ENCODE assay signal across 8 mouse cellular contexts in the genomic region with DNA sequence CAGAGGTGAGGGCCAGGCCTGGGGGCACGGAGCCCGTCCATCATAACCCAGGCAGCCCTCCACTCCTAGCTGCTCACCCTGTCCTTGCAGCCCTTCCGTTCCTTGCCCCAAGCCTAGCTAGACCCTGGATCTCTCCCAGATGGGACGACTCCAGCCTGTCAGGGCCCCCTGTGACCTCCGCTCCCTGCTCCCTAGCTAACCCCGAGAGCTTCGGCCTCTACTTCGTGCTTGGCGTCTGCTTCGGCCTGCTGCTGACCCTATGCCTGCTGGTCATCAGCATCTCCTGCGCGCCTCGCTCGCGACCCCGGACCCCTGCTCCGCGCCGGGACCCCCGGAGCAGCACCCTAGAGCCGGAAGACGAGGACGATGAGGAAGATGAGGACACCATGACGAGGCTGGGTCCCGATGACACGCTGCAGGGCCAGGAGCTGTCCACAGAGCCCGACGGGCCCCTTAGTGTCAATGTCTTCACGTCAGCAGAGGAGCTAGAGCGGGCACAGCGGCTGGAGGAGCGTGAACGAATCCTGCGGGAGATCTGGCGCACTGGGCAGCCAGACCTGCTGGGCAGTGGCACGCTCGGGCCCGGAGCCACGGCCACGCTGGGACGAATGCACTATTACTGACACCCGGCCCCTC. TPM values are rescaled to one million over a fixed set of nuclear protein-coding genes. Genes with fewer than 3 reads are reported as not detected.
DNase-seq lines count a peak whose midpoint lies in the region; ATAC-seq and TF ChIP-seq lines count a peak whose summit lies in the region.

No protein-coding gene starts in this region.

- no peak; the same call in 1 of the 2 replicates for ATAC-seq in embryonic facial prominence, embryonic 14.5 days (ENCODE audit: low read depth)
- ATAC-seq in intestine, embryonic 14.5 days (replicated peaks; ENCODE audit: low FRiP score, low TSS enrichment, low read depth) = no peak
- ATAC-seq in lung, postnatal 0 days = peak; percentile 0; the same call in 1 of the 2 replicates

- TF ChIP-seq EP300 in lung, postnatal 0 days (IDR thresholded peaks at IDR 0.05) = no peak

- H3K4me1 ChIP-seq in embryonic facial prominence, embryonic 14.5 days (ENCODE audit: control insufficient read depth, insufficient read depth, low read length) = peaks cover 31% of the 10 kb centered on the region
- peaks cover 33% of the 10 kb centered on the region for H3K4me1 ChIP-seq in intestine, embryonic 14.5 days (replicated peaks; ENCODE audit: control insufficient read depth, insufficient read depth, low read length)
- H3K4me1 ChIP-seq in lung, postnatal 0 days (ENCODE audit: insufficient read depth, low read depth, low read length) = peaks cover 22% of the 10 kb centered on the region; the same call in 1 of the 2 replicates

- no peaks in the 10 kb centered on the region for H3K9me3 ChIP-seq in embryonic facial prominence, embryonic 14.5 days (ENCODE audit: control insufficient read depth, low read length)
- H3K9me3 ChIP-seq in intestine, embryonic 14.5 days (ENCODE audit: control insufficient read depth, low read length) = no peaks in the 10 kb centered on the region
- no peaks in the 10 kb centered on the region for H3K9me3 ChIP-seq in lung, postnatal 0 days (ENCODE audit: low read length)

- peak overlapping the region; percentile 74 for H3K9ac ChIP-seq in embryonic facial prominence, embryonic 14.5 days (ENCODE audit: low read depth, low read length)
- peak overlapping the region; percentile 59 for H3K9ac ChIP-seq in intestine, embryonic 14.5 days (ENCODE audit: low read length)
- peak overlapping the region; percentile 67 for H3K9ac ChIP-seq in lung, postnatal 0 days (replicated peaks; ENCODE audit: low read depth)

- peak overlapping the region; percentile 89 for H3K4me3 ChIP-seq in gastrocnemius, adult 2 months
- H3K4me3 ChIP-seq in embryonic facial prominence, embryonic 14.5 days (ENCODE audit: low read depth, low read length) = peak overlapping the region; percentile 68
- H3K4me3 ChIP-seq in intestine, embryonic 14.5 days (ENCODE audit: low read depth, low read length) = peak overlapping the region; percentile 54
- H3K4me3 ChIP-seq in lung, postnatal 0 days (ENCODE audit: low read depth, low read length) = peak overlapping the region; percentile 57

- peak; percentile 49 for DNase-seq in gastrocnemius, adult 2 months
- DNase-seq in gastrocnemius, postnatal 14 days = no peak
- DNase-seq in embryonic facial prominence, embryonic 14.5 days (ENCODE audit: low spot score) = no peak
- no peak for DNase-seq in intestine, embryonic 14.5 days (ENCODE audit: low spot score)
- peak; percentile 24 for DNase-seq in lung, postnatal 0 days (ENCODE audit: low spot score)
- DNase-seq in right cerebral cortex, postnatal 14 days = no peak
- DNase-seq in B cell, adult 2 months = no peak
- no peak for DNase-seq in frontal cortex, postnatal 10 days (ENCODE audit: low spot score in 2 of 2)

- H3K27me3 ChIP-seq in embryonic facial prominence, embryonic 14.5 days (replicated peaks; ENCODE audit: control insufficient read depth, insufficient read depth, low read length) = no peaks in the 10 kb centered on the region
- no peaks in the 10 kb centered on the region for H3K27me3 ChIP-seq in intestine, embryonic 14.5 days (replicated peaks; ENCODE audit: control insufficient read depth, insufficient read depth, low read length)
- no peaks in the 10 kb centered on the region for H3K27me3 ChIP-seq in lung, postnatal 0 days (replicated peaks; ENCODE audit: insufficient read depth, low read length)

- intact Hi-C loops in gastrocnemius, adult 2 months (cut with DNase I) = no loop called here
- intact Hi-C loops in gastrocnemius, postnatal 14 days (cut with DNase I; ENCODE audit: low total_unique reads) = no loop called here

- H3K4me2 ChIP-seq in embryonic facial prominence, embryonic 14.5 days (ENCODE audit: low read depth, low read length) = peak overlapping the region; percentile 84
- peak overlapping the region; percentile 91 for H3K4me2 ChIP-seq in intestine, embryonic 14.5 days (ENCODE audit: low read length)
- H3K4me2 ChIP-seq in lung, postnatal 0 days (replicated peaks; ENCODE audit: low read depth, low read length) = peak overlapping the region; percentile 78

- 14% methylated on average over 32 of the region's 42 CpGs for WGBS in embryonic facial prominence, embryonic 14.5 days
- WGBS in intestine, embryonic 14.5 days = 20% methylated on average over 42 of the region's 42 CpGs
- 17% methylated on average over 42 of the region's 42 CpGs for WGBS in lung, postnatal 0 days

- H3K36me3 ChIP-seq in embryonic facial prominence, embryonic 14.5 days (ENCODE audit: control insufficient read depth, insufficient read depth, low read length) = peaks cover 22% of the 10 kb centered on the region
- H3K36me3 ChIP-seq in intestine, embryonic 14.5 days (ENCODE audit: control insufficient read depth, insufficient read depth, low read length) = peaks cover 16% of the 10 kb centered on the region
- H3K36me3 ChIP-seq in lung, postnatal 0 days (ENCODE audit: insufficient read depth, low read length) = 0 out of 2 replicates have a peak, but pooled peaks cover 6% of the 10 kb centered on the region

- TF ChIP-seq CTCF in gastrocnemius, adult 2 months (IDR thresholded peaks at IDR 0.05) = no peak
- TF ChIP-seq CTCF in lung, postnatal 0 days (IDR thresholded peaks at IDR 0.05) = no peak

- peak overlapping the region; percentile 92 for H3K27ac ChIP-seq in gastrocnemius, adult 2 months
- peak overlapping the region; percentile 89 for H3K27ac ChIP-seq in embryonic facial prominence, embryonic 14.5 days (replicated peaks; ENCODE audit: low read depth, low read length)
- H3K27ac ChIP-seq in intestine, embryonic 14.5 days (ENCODE audit: low read depth) = peak overlapping the region; percentile 90
- H3K27ac ChIP-seq in lung, postnatal 0 days (ENCODE audit: low read length) = peak overlapping the region; percentile 93

RNA-seq across cellular contexts. Expression of gene Eva1b, which starts 1.6 kb away (rescaled TPM):
- 1 to 10 TPM; 2.9 to 4.4 TPM for total RNA-seq in gastrocnemius, adult 2 months (2021)
- total RNA-seq in gastrocnemius, postnatal 14 days (2021) = 10 to 100 TPM; 16.2 to 16.6 TPM
- polyA plus RNA-seq in embryonic facial prominence, embryonic 14.5 days (2014; fragmentation: Nextera tagmentation; extraction: Ambion mirVana) = 78.9 and 81.7 TPM in 2 replicates
- 61.0 and 63.2 TPM in 2 replicates for polyA plus RNA-seq in intestine, embryonic 14.5 days (2014; fragmentation: Nextera tagmentation; extraction: Ambion mirVana)
- polyA plus RNA-seq in lung, postnatal 0 days (2015; fragmentation: Nextera tagmentation; extraction: Ambion mirVana) = 151 TPM in 2 replicates

RNA-seq across cellular contexts. Expression of gene Sh3d21, which starts 14.1 kb away (rescaled TPM):
- 1 to 10 TPM in 1 of 2 experiments, under 1 TPM in 1; 0.97 to 1.2 TPM for total RNA-seq in gastrocnemius, adult 2 months (2021)
- 1 to 10 TPM; 1.1 to 1.2 TPM for total RNA-seq in gastrocnemius, postnatal 14 days (2021)
- polyA plus RNA-seq in embryonic facial prominence, embryonic 14.5 days (2014; fragmentation: Nextera tagmentation; extraction: Ambion mirVana) = 7.8 and 7.9 TPM in 2 replicates
- 7.4 and 7.9 TPM in 2 replicates for polyA plus RNA-seq in intestine, embryonic 14.5 days (2014; fragmentation: Nextera tagmentation; extraction: Ambion mirVana)
- polyA plus RNA-seq in lung, postnatal 0 days (2015; fragmentation: Nextera tagmentation; extraction: Ambion mirVana) = 23.3 and 30.7 TPM in 2 replicates

RNA-seq across cellular contexts. Expression of gene Stk40, which starts 45.4 kb away (rescaled TPM):
- 100 to 1,000 TPM; 102 to 108 TPM for total RNA-seq in gastrocnemius, adult 2 months (2021)
- 10 to 100 TPM; 25.1 to 41.9 TPM for total RNA-seq in gastrocnemius, postnatal 14 days (2021)
- 26.8 and 32.1 TPM in 2 replicates for polyA plus RNA-seq in embryonic facial prominence, embryonic 14.5 days (2014; fragmentation: Nextera tagmentation; extraction: Ambion mirVana)
- 22.5 and 23.8 TPM in 2 replicates for polyA plus RNA-seq in intestine, embryonic 14.5 days (2014; fragmentation: Nextera tagmentation; extraction: Ambion mirVana)
- 26.7 and 30.6 TPM in 2 replicates for polyA plus RNA-seq in lung, postnatal 0 days (2015; fragmentation: Nextera tagmentation; extraction: Ambion mirVana)

RNA-seq across cellular contexts. Expression of gene Lsm10, which starts 52.7 kb away (rescaled TPM):
- 1 to 10 TPM; 7.3 to 7.4 TPM for total RNA-seq in gastrocnemius, adult 2 months (2021)
- total RNA-seq in gastrocnemius, postnatal 14 days (2021) = 1 to 10 TPM; 5.7 to 8.3 TPM
- 52.0 and 54.1 TPM in 2 replicates for polyA plus RNA-seq in embryonic facial prominence, embryonic 14.5 days (2014; fragmentation: Nextera tagmentation; extraction: Ambion mirVana)
- 55.6 and 58.5 TPM in 2 replicates for polyA plus RNA-seq in intestine, embryonic 14.5 days (2014; fragmentation: Nextera tagmentation; extraction: Ambion mirVana)
- polyA plus RNA-seq in lung, postnatal 0 days (2015; fragmentation: Nextera tagmentation; extraction: Ambion mirVana) = 62.2 and 64.1 TPM in 2 replicates

RNA-seq across cellular contexts. Expression of gene Thrap3, which starts 53.4 kb away (rescaled TPM):
- 100 to 1,000 TPM; 102 to 108 TPM for total RNA-seq in gastrocnemius, adult 2 months (2021)
- 10 to 100 TPM; 92.1 to 99.3 TPM for total RNA-seq in gastrocnemius, postnatal 14 days (2021)
- polyA plus RNA-seq in embryonic facial prominence, embryonic 14.5 days (2014; fragmentation: Nextera tagmentation; extraction: Ambion mirVana) = 185 and 198 TPM in 2 replicates
- polyA plus RNA-seq in intestine, embryonic 14.5 days (2014; fragmentation: Nextera tagmentation; extraction: Ambion mirVana) = 206 TPM in 2 replicates
- 98.6 and 112 TPM in 2 replicates for polyA plus RNA-seq in lung, postnatal 0 days (2015; fragmentation: Nextera tagmentation; extraction: Ambion mirVana)

Comparison
In these comparisons a context has a peak if more than half of its experiments do, and no peak if none do; other contexts are left out.
1. DNase-seq: peak in gastrocnemius, adult 2 months (single experiment) and lung, postnatal 0 days (single experiment); none in gastrocnemius, postnatal 14 days (single experiment), embryonic facial prominence, embryonic 14.5 days (single experiment), intestine, embryonic 14.5 days (single experiment), right cerebral cortex, postnatal 14 days (single experiment), B cell, adult 2 months (0 of 2) and frontal cortex, postnatal 10 days (0 of 2).
2. Peak in every context shown above with its lines, with median percentiles within 50 percentile points of each other: H3K27ac ChIP-seq, H3K4me3 ChIP-seq, H3K4me2 ChIP-seq and H3K9ac ChIP-seq.